Mouse (Mus musculus) bone marrow macrophage, adult 2 months (primary cell): ENCODE results near the gene Smarcc1.

Source experiments
- CTCF ChIP-seq: IDR thresholded peaks from 2 replicates; pipeline ENCODE4 v1.5.1; 2012; ENCODE audit warnings: low read depth, mild to moderate bottlenecking, low read length, moderate library complexity
- POLR2A ChIP-seq: IDR thresholded peaks from 2 replicates; pipeline ENCODE4 v1.6.1; 2012; ENCODE audit warnings: mild to moderate bottlenecking, low read depth, low read length, borderline replicate concordance

DNA sequence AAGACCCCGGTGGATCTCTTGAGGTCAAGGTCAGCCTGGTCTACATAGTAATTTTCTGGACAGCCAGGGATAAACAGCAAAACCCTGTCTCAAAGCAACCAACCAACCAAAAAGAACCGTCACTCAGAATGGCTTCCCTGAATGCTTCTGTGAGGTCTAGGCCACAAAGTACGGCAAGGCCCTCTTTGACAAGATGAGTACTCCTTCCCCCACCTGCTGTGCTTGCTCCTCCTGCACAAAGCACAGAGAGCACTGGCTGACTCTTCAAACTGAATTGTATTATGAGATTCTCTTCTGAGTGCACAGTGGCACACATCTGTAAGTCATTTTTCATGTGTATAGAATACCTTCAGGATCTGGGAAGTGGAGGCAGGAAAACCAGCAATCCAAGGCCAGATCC lies 19.7 kb upstream of the Smarcc1 start:
- TF ChIP-seq CTCF: no peak
- TF ChIP-seq POLR2A: no peak
